Mouse (Mus musculus): Measurements from ENCODE around the gene Cdk14.

DNA sequence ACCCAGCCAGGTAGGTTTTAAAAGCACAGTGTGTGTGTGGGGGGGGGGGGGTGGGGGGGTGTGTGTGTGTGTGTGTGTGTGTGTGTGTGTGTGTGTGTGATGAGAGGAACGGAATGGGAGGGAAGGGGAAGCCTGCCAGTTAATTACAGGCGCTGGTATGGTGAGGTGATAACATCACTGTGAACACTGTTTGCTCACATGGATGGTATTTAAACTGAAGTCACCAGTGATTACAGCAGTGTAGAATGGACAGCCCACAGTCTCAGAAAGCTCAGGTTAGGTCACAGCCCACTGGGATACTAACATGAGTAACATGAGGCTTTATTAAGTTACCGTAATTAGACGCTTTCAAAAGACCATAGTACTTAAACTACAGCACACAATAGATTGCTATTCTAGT lies 129.4 kb downstream of the Cdk14 start:
- TF ChIP-seq CTCF (conservative IDR thresholded peaks at IDR 0.05; ENCODE audit: low read length), result no peak
- TF ChIP-seq NANOG (IDR thresholded peaks at IDR 0.05; ENCODE audit: borderline replicate concordance, low read length), result no peak
- TF ChIP-seq POU5F1 (IDR thresholded peaks at IDR 0.05; ENCODE audit: borderline replicate concordance, low read length), result no peak

Data from E14TG2a.4 (cell line).